Mouse (Mus musculus) forebrain, embryonic 16.5 days (tissue): ENCODE results near the gene Sel1l3. TPM values are rescaled to one million over a fixed set of nuclear protein-coding genes. Genes with fewer than 3 reads are reported as not detected.
A peak's percentile ranks its signal among the peaks of the same experiment; 100 is the strongest.

ENCODE experiments used
- ATAC-seq: fragments of 200-750 bp; cut with Nextera tagmentation; 2 replicates; pipeline ENCODE4 v1.8.0; 2017; ENCODE audit warnings: mild to moderate bottlenecking, moderate library complexity
- H3K27ac ChIP-seq: fragments of 300-500 bp; sonication (generic); 2 replicates; pipeline ENCODE4 v1.5.1; 2014; ENCODE audit warnings: low read length, control low read depth
- H3K27me3 ChIP-seq: fragments of 300-500 bp; sonication (generic); replicated peaks from 2 replicates; pipeline ENCODE4 v1.6.1; 2014; ENCODE audit warnings: low read length; ENCODE audit not compliant: control insufficient read depth, insufficient read depth
- H3K36me3 ChIP-seq: fragments of 300-500 bp; sonication (generic); 2 replicates; pipeline ENCODE4 v1.6.1; 2014; ENCODE audit not compliant: control insufficient read depth, insufficient read depth
- H3K4me1 ChIP-seq: fragments of 300-500 bp; sonication (generic); replicated peaks from 2 replicates; pipeline ENCODE4 v1.6.1; 2014; ENCODE audit warnings: low read length; ENCODE audit not compliant: control insufficient read depth, insufficient read depth
- H3K4me2 ChIP-seq: fragments of 300-500 bp; sonication (generic); 2 replicates; pipeline ENCODE4 v1.6.1; 2014; ENCODE audit warnings: mild to moderate bottlenecking, low read length, control low read depth
- H3K4me3 ChIP-seq: fragments of 300-500 bp; sonication (generic); replicated peaks from 2 replicates; pipeline ENCODE4 v1.5.1; 2014; ENCODE audit warnings: mild to moderate bottlenecking, low read length, control low read depth
- H3K9ac ChIP-seq: fragments of 300-500 bp; sonication (generic); replicated peaks from 2 replicates; pipeline ENCODE4 v1.6.1; 2014; ENCODE audit warnings: low read depth, low read length, control low read depth
- H3K9me3 ChIP-seq: fragments of 300-500 bp; sonication (generic); 2 replicates; pipeline ENCODE4 v1.6.1; 2016; ENCODE audit warnings: low read length; ENCODE audit not compliant: control insufficient read depth
- WGBS: fragments of 180-500 bp; shearing (Covaris S2); extraction: QIAGEN DNeasy Blood & Tissue Kit; methylation state at CpG from one replicate; pipeline ENCODE4 v1.1.7; 2014; 5-methylcytosine and 5-hydroxymethylcytosine counted together
- polyA plus RNA-seq: library from polyadenylated mRNA; unstranded; fragments of >200 nt; fragmentation: Nextera tagmentation; extraction: Ambion mirVana; gene quantifications from 2 replicates; pipeline ENCODE4 v1.2.1, GENCODE M21; 2015

Gene Sel1l3
- polyA plus RNA-seq, 1 experiment from 2014 or later: 9.9 TPM

DNA sequence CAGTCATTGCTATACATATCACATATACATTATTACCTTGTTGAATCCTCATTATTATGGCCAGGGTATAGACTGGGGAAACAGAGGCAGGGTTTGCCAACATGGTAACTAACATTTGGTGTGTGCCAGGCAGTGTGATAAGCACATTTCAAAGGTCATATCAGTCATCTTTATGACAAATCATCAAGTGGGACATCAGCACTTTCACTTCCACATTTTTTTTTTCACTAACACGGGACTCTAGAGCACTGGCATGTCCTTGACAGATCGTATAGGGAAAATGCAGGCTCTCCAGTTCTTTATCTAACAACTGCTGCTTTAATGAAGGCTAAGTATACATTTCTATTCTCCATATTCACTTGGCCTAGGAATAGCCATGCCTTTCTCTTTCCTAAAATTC, 25.1 kb downstream of the Sel1l3 start:
- Histone ChIP-seq H3K4me1 (peaks cover 26% of the 10 kb centered on the region), H3K4me3 (no peak overlapping the region), H3K27ac (no peak overlapping the region), H3K27me3 (no peaks in the 10 kb centered on the region), H3K4me2 (no peak overlapping the region), H3K36me3 (0 out of 2 replicates have a peak, but pooled peaks cover 3% of the 10 kb centered on the region), H3K9me3 (no peaks in the 10 kb centered on the region), H3K9ac (no peak overlapping the region)
- no peak for ATAC-seq
- WGBS: 79% methylated on average over 2 of the region's 2 CpGs

DNA sequence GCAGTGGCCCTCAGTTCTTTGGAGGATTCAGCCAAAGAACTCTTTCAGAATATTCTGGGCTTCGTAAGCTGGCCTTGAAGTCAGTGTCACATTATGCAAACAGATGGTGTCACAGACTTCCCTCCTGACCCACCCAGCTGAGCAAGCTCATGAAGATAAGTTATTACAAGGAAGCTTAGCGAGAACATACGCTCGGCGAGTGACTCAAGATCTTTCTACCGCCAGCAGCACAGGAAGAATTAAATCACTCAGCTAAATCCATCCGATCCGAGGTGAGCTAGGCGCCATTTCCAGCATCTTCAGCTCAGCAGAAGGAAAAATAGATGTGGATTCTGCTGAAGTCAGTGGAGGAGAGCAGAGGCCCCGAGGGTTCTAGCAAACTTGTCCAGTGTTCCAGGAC, 26.5 kb downstream of the Sel1l3 start:
- H3K27ac ChIP-seq: no peak overlapping the region

GRCm38 (mm10) chr5:53185803-53186202, 27.9 kb downstream of the Sel1l3 start:
- peak overlapping the region; percentile 15 for H3K9ac ChIP-seq
- peak; percentile 41 for ATAC-seq
- 13% methylated on average over 11 of the region's 11 CpGs for WGBS
- peak overlapping the region; percentile 9; the same call in 1 of the 2 replicates for H3K27ac ChIP-seq
- H3K4me1 ChIP-seq: peaks cover 18% of the 10 kb centered on the region
- H3K4me3 ChIP-seq: peak overlapping the region; percentile 18
- H3K4me2 ChIP-seq: peak overlapping the region; percentile 45
- no peaks in the 10 kb centered on the region for H3K9me3 ChIP-seq
- H3K36me3 ChIP-seq: 0 out of 2 replicates have a peak, but pooled peaks cover 3% of the 10 kb centered on the region
- H3K27me3 ChIP-seq: no peaks in the 10 kb centered on the region

More for the DNA sequence above, 26.5 kb downstream of the Sel1l3 start:
- Histone ChIP-seq H3K36me3 (0 out of 2 replicates have a peak, but pooled peaks cover 3% of the 10 kb centered on the region), H3K4me2 (no peak overlapping the region), H3K4me3 (no peak overlapping the region), H3K27me3 (no peaks in the 10 kb centered on the region), H3K9ac (no peak overlapping the region), H3K4me1 (peaks cover 18% of the 10 kb centered on the region), H3K9me3 (no peaks in the 10 kb centered on the region)
- 0 out of 2 replicates have a peak, but pooled peaks have one; percentile 37 for ATAC-seq
- whole genome bisulfite sequencing: 64% methylated on average over 10 of the region's 10 CpGs

DNA sequence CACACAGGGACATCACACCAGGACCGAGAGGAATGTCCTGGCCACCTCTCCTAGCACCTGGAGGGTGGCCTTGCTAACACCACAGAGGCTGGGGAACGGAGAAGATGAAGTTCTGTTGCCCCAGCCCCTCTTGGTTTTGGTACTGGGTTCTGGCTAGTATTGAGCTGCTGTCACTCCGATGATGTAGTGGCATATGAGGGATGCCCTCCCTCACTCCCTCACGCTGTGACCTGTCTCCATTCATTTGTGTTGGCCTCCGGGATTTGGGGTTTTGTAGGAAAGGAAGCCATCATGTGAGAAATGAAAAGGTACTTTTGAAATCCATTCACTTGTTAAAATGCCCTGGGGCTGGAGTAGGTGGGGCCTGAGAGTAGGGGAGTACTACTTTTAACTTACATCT, 33.8 kb downstream of the Sel1l3 start:
- Histone ChIP-seq H3K27ac (no peak overlapping the region), H3K9me3 (no peaks in the 10 kb centered on the region), H3K36me3 (0 out of 2 replicates have a peak, but pooled peaks cover 3% of the 10 kb centered on the region), H3K9ac (no peak overlapping the region), H3K4me3 (no peak overlapping the region), H3K27me3 (no peaks in the 10 kb centered on the region), H3K4me1 (0 out of 2 replicates have a peak, but pooled peaks cover 8% of the 10 kb centered on the region), H3K4me2 (no peak overlapping the region)
- no peak for ATAC-seq
- WGBS: 92% methylated on average over 5 of the region's 5 CpGs

DNA sequence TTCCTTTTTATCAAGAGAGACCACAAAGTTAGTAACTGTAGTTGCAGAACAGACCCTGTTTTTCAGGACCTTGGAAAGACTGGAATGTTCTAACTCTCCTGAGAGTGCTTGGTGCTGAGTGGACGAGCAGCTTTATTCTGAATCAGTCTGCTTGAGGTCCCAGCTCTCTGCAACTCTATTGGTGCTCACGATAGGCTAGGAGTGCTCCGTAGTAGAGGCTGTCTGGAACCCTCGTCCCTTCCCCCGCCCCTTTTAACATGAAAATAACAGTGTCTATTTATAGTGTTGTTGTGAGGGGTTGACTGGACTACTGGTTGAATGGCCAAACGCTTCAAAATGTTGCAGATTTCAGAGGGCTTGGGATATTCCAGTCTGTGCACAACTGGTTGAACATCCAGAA, 37.0 kb downstream of the Sel1l3 start:
- no peak overlapping the region for H3K4me3 ChIP-seq
- H3K9me3 ChIP-seq: no peaks in the 10 kb centered on the region
- no peaks in the 10 kb centered on the region for H3K27me3 ChIP-seq
- ATAC-seq: 0 out of 2 replicates have a peak, but pooled peaks have one; percentile 25
- 59% methylated on average over 6 of the region's 6 CpGs for WGBS
- no peak overlapping the region for H3K9ac ChIP-seq
- no peak overlapping the region for H3K27ac ChIP-seq
- H3K36me3 ChIP-seq: no peaks in the 10 kb centered on the region
- H3K4me1 ChIP-seq: 0 out of 2 replicates have a peak, but pooled peaks cover 8% of the 10 kb centered on the region
- no peak overlapping the region for H3K4me2 ChIP-seq

DNA sequence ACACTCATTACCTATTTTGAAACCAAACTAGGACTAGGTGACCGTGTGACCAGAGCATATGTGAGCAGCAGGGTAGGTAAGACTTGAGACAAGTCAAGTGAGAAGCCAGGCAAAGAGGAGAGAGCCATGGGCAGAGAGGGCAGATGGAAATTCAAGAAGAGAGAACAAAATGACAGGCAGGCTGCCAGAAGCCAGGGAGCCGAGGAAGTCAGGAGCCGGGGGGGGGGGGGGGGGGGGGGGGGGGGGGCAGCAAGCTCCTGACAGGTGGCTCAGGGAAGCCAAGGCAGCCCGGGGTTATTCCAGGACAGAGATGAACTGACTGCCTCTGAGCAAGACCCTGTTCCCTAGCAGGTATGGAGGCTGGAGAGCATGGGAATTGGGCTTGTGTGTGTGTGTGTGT, 37.7 kb downstream of the Sel1l3 start:
- H3K9me3 ChIP-seq: no peaks in the 10 kb centered on the region
- H3K4me1 ChIP-seq: 0 out of 2 replicates have a peak, but pooled peaks cover 8% of the 10 kb centered on the region
- no peak overlapping the region for H3K9ac ChIP-seq
- H3K36me3 ChIP-seq: no peaks in the 10 kb centered on the region
- H3K27ac ChIP-seq: no peak overlapping the region
- H3K4me2 ChIP-seq: no peak overlapping the region
- no peak overlapping the region for H3K4me3 ChIP-seq
- H3K27me3 ChIP-seq: no peaks in the 10 kb centered on the region
- ATAC-seq: no peak
- WGBS: 50% methylated on average over 2 of the region's 4 CpGs

DNA sequence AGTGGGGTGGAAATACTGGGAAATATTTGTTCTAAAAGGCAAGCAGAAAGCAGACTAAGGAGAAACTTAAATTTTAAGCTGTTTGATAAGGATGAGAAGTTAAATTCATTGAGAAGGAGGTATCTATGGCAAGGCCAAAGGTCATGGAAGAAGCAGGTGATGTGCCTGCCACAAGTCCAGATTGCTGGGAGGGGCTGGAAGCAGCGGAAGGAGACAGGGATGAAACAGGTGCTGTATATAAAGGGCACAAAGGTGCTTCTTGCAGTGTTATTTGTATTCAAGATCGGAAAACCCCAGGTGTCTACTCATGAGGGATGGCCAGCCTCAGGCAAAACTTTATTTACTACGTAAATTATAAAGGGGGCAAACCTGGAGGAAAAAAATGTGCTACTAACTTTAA, 38.5 kb downstream of the Sel1l3 start:
- WGBS: 87% methylated on average over 3 of the region's 3 CpGs
- Histone ChIP-seq H3K4me1 (0 out of 2 replicates have a peak, but pooled peaks cover 8% of the 10 kb centered on the region), H3K9ac (no peak overlapping the region), H3K4me2 (no peak overlapping the region), H3K9me3 (no peaks in the 10 kb centered on the region), H3K27me3 (no peaks in the 10 kb centered on the region), H3K4me3 (no peak overlapping the region), H3K36me3 (no peaks in the 10 kb centered on the region), H3K27ac (no peak overlapping the region)
- ATAC-seq: no peak

- Histone ChIP-seq H3K4me1 (0 out of 2 replicates have a peak, but pooled peaks cover 8% of the 10 kb centered on the region), H3K9ac (no peak overlapping the region), H3K9me3 (no peaks in the 10 kb centered on the region), H3K27ac (no peak overlapping the region), H3K4me3 (no peak overlapping the region), H3K27me3 (no peaks in the 10 kb centered on the region), H3K36me3 (no peaks in the 10 kb centered on the region), H3K4me2 (no peak overlapping the region)
- ATAC-seq: 0 out of 2 replicates have a peak, but pooled peaks have one; percentile 24
- WGBS: 43% methylated on average over 12 of the region's 12 CpGs
Observed at GRCm38 (mm10) chr5:53174461-53174860, 39.3 kb downstream of the Sel1l3 start.

DNA sequence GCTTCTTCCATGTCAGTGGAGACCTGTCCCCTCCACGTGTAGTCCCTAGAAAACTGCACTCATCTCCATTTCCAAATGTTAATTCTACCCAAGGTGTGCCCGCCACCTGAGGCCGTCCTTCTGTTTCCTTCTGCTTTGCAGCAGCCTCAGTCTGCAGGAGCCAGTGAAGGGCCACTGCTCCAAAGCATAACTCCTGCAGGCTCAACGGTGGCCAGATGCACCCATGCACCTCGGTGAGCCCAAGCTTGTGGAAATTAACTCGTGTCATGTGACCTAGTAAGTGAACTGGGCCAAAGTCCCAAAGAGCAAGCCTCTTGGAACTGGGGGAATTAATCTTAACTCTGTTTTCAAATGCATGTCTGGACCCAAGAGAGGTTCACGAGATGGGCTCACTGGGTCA, 40.8 kb downstream of the Sel1l3 start:
- Histone ChIP-seq H3K9me3 (no peaks in the 10 kb centered on the region), H3K4me2 (no peak overlapping the region), H3K4me3 (no peak overlapping the region), H3K9ac (no peak overlapping the region), H3K27ac (no peak overlapping the region), H3K36me3 (no peaks in the 10 kb centered on the region), H3K4me1 (0 out of 2 replicates have a peak, but pooled peaks cover 4% of the 10 kb centered on the region), H3K27me3 (no peaks in the 10 kb centered on the region)
- WGBS: 92% methylated on average over 7 of the region's 7 CpGs
- ATAC-seq: no peak

- Histone ChIP-seq H3K4me3 (no peak overlapping the region), H3K27ac (no peak overlapping the region), H3K4me1 (0 out of 2 replicates have a peak, but pooled peaks cover 2% of the 10 kb centered on the region), H3K36me3 (0 out of 2 replicates have a peak, but pooled peaks cover 2% of the 10 kb centered on the region), H3K4me2 (no peak overlapping the region), H3K9me3 (no peaks in the 10 kb centered on the region), H3K27me3 (no peaks in the 10 kb centered on the region), H3K9ac (no peak overlapping the region)
- no peak for ATAC-seq
- WGBS: 91% methylated on average over 10 of the region's 10 CpGs
Observed at GRCm38 (mm10) chr5:53172256-53172636, 41.5 kb downstream of the Sel1l3 start.
